Mouse (Mus musculus) myocyte (in vitro differentiated cells): ENCODE results near the gene Nanos3.
A peak's percentile ranks its signal among the peaks of the same experiment; 100 is the strongest.

Source experiments
- CEBPB ChIP-seq: IDR thresholded peaks from 2 replicates; pipeline ENCODE4 v1.6.1; 2011; ENCODE audit warnings: mild to moderate bottlenecking, moderate library complexity; ENCODE audit not compliant: poor library complexity, insufficient read depth, severe bottlenecking
- E2F4 ChIP-seq: IDR thresholded peaks from one replicate; pipeline ENCODE4 v1.6.1; 2011; ENCODE audit warnings: mild to moderate bottlenecking, control low read depth, moderate library complexity; ENCODE audit not compliant: insufficient read depth
- MAX ChIP-seq: IDR thresholded peaks from one replicate; pipeline ENCODE4 v1.6.1; 2011; ENCODE audit warnings: low read depth, mild to moderate bottlenecking, control low read depth
- MYOG ChIP-seq, 3 experiments: IDR thresholded peaks; one replicate each; pipeline ENCODE4 v1.6.1; 2011; ENCODE audit warnings: control low read depth in 2 of 3, low read depth in 2 of 3, mild to moderate bottlenecking in 2 of 3; ENCODE audit not compliant: insufficient read length in 2 of 3, control insufficient read depth in 1 of 3, insufficient read depth in 1 of 3
- POLR2A ChIP-seq: IDR thresholded peaks from one replicate; pipeline ENCODE4 v1.6.1; 2011; ENCODE audit warnings: low read depth, mild to moderate bottlenecking, control low read depth, moderate library complexity; ENCODE audit not compliant: insufficient read length
- POLR2AphosphoS2 ChIP-seq: IDR thresholded peaks from one replicate; pipeline ENCODE4 v1.6.1; 2011; ENCODE audit warnings: low read depth, control low read depth; ENCODE audit not compliant: insufficient read length
- SRF ChIP-seq: IDR thresholded peaks from one replicate; pipeline ENCODE4 v1.6.1; 2011; ENCODE audit warnings: low read depth; ENCODE audit not compliant: control insufficient read depth, insufficient read length
- TCF12 ChIP-seq: IDR thresholded peaks from one replicate; pipeline ENCODE4 v1.6.1; 2011; ENCODE audit warnings: mild to moderate bottlenecking, control low read depth; ENCODE audit not compliant: poor library complexity, insufficient read depth, severe bottlenecking
- USF1 ChIP-seq: IDR thresholded peaks from one replicate; pipeline ENCODE4 v1.6.1; 2011; ENCODE audit warnings: low read depth, mild to moderate bottlenecking, control low read depth, moderate library complexity

DNA sequence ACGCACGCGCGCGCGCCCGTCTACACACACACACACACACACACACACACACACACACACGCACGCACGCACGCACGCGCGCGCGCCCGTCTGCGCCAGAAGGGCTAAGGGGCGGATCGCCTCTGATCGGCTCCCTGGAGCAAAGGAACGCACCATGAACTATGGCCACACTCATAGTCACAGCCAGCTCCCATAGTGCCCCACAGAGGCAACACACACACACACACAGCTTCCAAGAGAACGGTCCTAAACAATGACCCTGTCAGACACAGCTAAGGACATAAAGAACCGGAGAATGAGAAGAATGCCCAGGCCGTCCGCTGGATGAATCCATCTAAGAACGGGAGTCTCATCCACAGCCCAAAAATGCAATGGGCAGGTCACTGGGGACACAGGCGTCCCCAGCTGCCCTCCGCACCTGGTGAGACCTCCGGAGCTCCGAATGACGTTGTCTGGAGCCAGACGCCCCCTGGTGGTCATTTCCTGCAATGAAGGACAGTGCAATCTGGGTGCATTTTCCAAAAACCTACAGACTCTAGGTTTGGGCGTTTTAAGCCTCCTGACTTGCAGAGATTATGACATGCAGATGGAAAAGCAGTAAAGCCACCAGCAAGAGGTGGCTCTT lies 25.3 kb upstream of the Nanos3 start:
- peak; percentile 18 for TF ChIP-seq POLR2A
- peak; percentile 76 for TF ChIP-seq POLR2AphosphoS2
- TF ChIP-seq MYOG (IDR thresholded peaks at IDR 0.05; ENCODE audit: control insufficient read depth in 1 of 3, insufficient read depth in 1 of 3, insufficient read length in 2 of 3, low read depth in 2 of 3): peak in 2 of 3 experiments; percentile 33 to 84
- TF ChIP-seq E2F4: no peak
- no peak for TF ChIP-seq CEBPB
- no peak for TF ChIP-seq MAX
- TF ChIP-seq USF1: no peak
- TF ChIP-seq SRF: no peak
- TF ChIP-seq TCF12: no peak
